Mouse (Mus musculus): ENCODE data around the gene Smug1.

GRCm38 (mm10) chr15:103183651-103184610 lies 17.0 kb upstream of the Smug1 start:
- TF ChIP-seq CTCF (conservative IDR thresholded peaks at IDR 0.05; ENCODE audit: low read length) (no peak), NANOG (IDR thresholded peaks at IDR 0.05; ENCODE audit: borderline replicate concordance, low read length) (no peak), POU5F1 (IDR thresholded peaks at IDR 0.05; ENCODE audit: borderline replicate concordance, low read length) (peak; percentile 39; the same call in 1 of the 2 replicates)
